Mouse (Mus musculus) olfactory bulb, adult 2 months (tissue): ENCODE measurements around the gene Epb41.

ENCODE experiments used
- CTCF ChIP-seq: fragments of 200-500 bp; IDR thresholded peaks from 2 replicates; pipeline ENCODE4 v1.5.1; 2012; ENCODE audit warnings: low read depth, mild to moderate bottlenecking, low read length, moderate library complexity; ENCODE audit not compliant: insufficient read depth
- POLR2A ChIP-seq: fragments of 200-500 bp; IDR thresholded peaks from 2 replicates; pipeline ENCODE4 v1.6.1; 2012; ENCODE audit warnings: mild to moderate bottlenecking, low read depth, low read length, moderate library complexity; ENCODE audit not compliant: insufficient read depth

DNA sequence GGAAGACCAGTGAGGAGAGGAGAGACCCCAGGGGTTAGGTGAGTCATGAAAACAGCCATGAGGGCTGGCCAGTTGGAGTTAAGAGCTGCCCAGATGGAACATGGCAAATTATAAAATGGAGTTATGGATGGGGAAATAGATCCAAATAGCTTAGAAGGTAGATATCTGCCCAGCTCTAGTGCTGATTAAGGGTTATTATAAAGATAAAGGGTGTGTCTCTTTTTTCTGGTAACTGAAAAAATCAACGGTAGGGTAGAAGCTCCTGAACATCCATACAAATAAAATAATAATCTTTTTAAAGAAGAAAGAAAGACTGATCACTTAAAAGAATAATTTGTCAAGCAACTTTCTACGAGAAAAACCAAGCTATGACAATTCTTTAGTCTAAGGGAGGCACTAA is 49.9 kb downstream of the Epb41 start:
- TF ChIP-seq POLR2A (no peak), CTCF (no peak)
